In genomic region chr4:150374651-150375447, GRCm38 (mm10) we compare ENCODE assay signal across 9 mouse cellular contexts.
A peak's percentile ranks its signal among the peaks of the same experiment; 100 is the strongest.
DNase-seq lines count a peak whose midpoint lies in the region; ATAC-seq and TF ChIP-seq lines count a peak whose summit lies in the region.
"Had no signal": no experiment of that assay in that cellular context is flagged by ENCODE, and none has a peak within 500 bp of the region (broad histone marks: within the 10 kb centered on the region; RNA-seq: fewer than 3 reads in every experiment).

No protein-coding gene starts in this region.

- no peaks in the 10 kb centered on the region for H3K9me3 ChIP-seq in heart, embryonic 15.5 days (replicated peaks)
- no peaks in the 10 kb centered on the region for H3K9me3 ChIP-seq in forebrain, embryonic 16.5 days (ENCODE audit: control insufficient read depth, low read length)
- no peaks in the 10 kb centered on the region for H3K9me3 ChIP-seq in liver, postnatal 0 days (ENCODE audit: low read length)

- peak overlapping the region; percentile 35; the same call in 1 of the 2 replicates for H3K27ac ChIP-seq in heart, embryonic 15.5 days
- H3K27ac ChIP-seq in forebrain, embryonic 16.5 days (ENCODE audit: low read length) = 0 out of 2 replicates have a peak overlapping the region, but pooled peaks have one; percentile 18
- no peak overlapping the region for H3K27ac ChIP-seq in liver, postnatal 0 days (ENCODE audit: low read depth)

- H3K79me2 ChIP-seq in C2C12 (ENCODE audit: control insufficient read depth, insufficient read depth) = peaks cover 100% of the 10 kb centered on the region

- no peak for TF ChIP-seq CTCF in C2C12 (IDR thresholded peaks at IDR 0.05; ENCODE audit: control insufficient read depth, insufficient read depth, insufficient read length)
- TF ChIP-seq CTCF in liver, postnatal 0 days (IDR thresholded peaks at IDR 0.05; ENCODE audit: low read depth) = no peak

- intact Hi-C loops in heart, postnatal 14 days (cut with DNase I) = loop anchor here (5.0 kb wide), 1 partner anchor 32 kb away; no protein-coding TSS in a partner anchor
- intact Hi-C loops in left cerebral cortex, postnatal 14 days (cut with DNase I) = no loop called here

- H3K4me1 ChIP-seq in heart, embryonic 15.5 days (replicated peaks) = peaks cover 72% of the 10 kb centered on the region
- H3K4me1 ChIP-seq in forebrain, embryonic 16.5 days (replicated peaks; ENCODE audit: control insufficient read depth, insufficient read depth, low read length) = peaks cover 52% of the 10 kb centered on the region
- H3K4me1 ChIP-seq in liver, postnatal 0 days (ENCODE audit: insufficient read depth) = peaks cover 40% of the 10 kb centered on the region

- no peak for ATAC-seq in heart, embryonic 15.5 days (replicated peaks; ENCODE audit: insufficient number of reproducible peaks, insufficient read depth, low FRiP score, low read depth)
- ATAC-seq in forebrain, embryonic 16.5 days = no peak
- peak; percentile 26 for ATAC-seq in liver, postnatal 0 days

- H3K4me3 ChIP-seq in heart, embryonic 15.5 days = no peak overlapping the region
- H3K4me3 ChIP-seq in C2C12 (ENCODE audit: insufficient read depth, poor library complexity, severe bottlenecking) = no peak overlapping the region
- H3K4me3 ChIP-seq in forebrain, embryonic 16.5 days (replicated peaks; ENCODE audit: low read length) = no peak overlapping the region
- no peak overlapping the region for H3K4me3 ChIP-seq in liver, postnatal 0 days (ENCODE audit: low read depth, low read length)

- 0 out of 2 replicates have a peak overlapping the region, but pooled peaks have one; percentile 2 for H3K4me2 ChIP-seq in heart, embryonic 15.5 days
- no peak overlapping the region; the same call in 1 of the 2 replicates for H3K4me2 ChIP-seq in forebrain, embryonic 16.5 days (ENCODE audit: low read length)
- H3K4me2 ChIP-seq in liver, postnatal 0 days (ENCODE audit: low read depth, low read length) = no peak overlapping the region

- H3K9ac ChIP-seq in heart, embryonic 15.5 days = no peak overlapping the region
- H3K9ac ChIP-seq in forebrain, embryonic 16.5 days (replicated peaks; ENCODE audit: low read depth, low read length) = no peak overlapping the region
- no peak overlapping the region for H3K9ac ChIP-seq in liver, postnatal 0 days (replicated peaks)

- H3K27me3 ChIP-seq in heart, embryonic 15.5 days = no peaks in the 10 kb centered on the region
- H3K27me3 ChIP-seq in C2C12 (ENCODE audit: control insufficient read depth, insufficient read depth, insufficient read length) = no peaks in the 10 kb centered on the region
- H3K27me3 ChIP-seq in forebrain, embryonic 16.5 days (replicated peaks; ENCODE audit: control insufficient read depth, insufficient read depth, low read length) = no peaks in the 10 kb centered on the region
- no peaks in the 10 kb centered on the region for H3K27me3 ChIP-seq in liver, postnatal 0 days (ENCODE audit: insufficient read depth, low read length)

- 28% methylated on average over 9 of the region's 9 CpGs for whole genome bisulfite sequencing in heart, embryonic 15.5 days
- WGBS in forebrain, embryonic 16.5 days = 32% methylated on average over 9 of the region's 9 CpGs
- 38% methylated on average over 9 of the region's 9 CpGs for WGBS in liver, postnatal 0 days (ENCODE audit: insufficient replicate concordance)

- no peak overlapping the region for H3ac ChIP-seq in C2C12 (ENCODE audit: control insufficient read depth, insufficient read length, low read depth)

- no peak for DNase-seq in heart, postnatal 14 days
- DNase-seq in liver, postnatal 0 days = no peak
- DNase-seq in left cerebral cortex, adult 18-20 months (ENCODE audit: low spot score in 2 of 2) = no peak
- no peak for DNase-seq in cerebellum, postnatal 4 days (ENCODE audit: low spot score in 2 of 2)
- no peak for DNase-seq in left cerebral cortex, postnatal 14 days (ENCODE audit: low spot score in 2 of 2)
- DNase-seq: cerebellum, adult 11-12 months had no signal

- no peak for TF ChIP-seq EP300 in liver, postnatal 0 days (IDR thresholded peaks at IDR 0.05; ENCODE audit: low read depth)

- H3K79me3 ChIP-seq in C2C12 (ENCODE audit: low read depth) = peaks cover 73% of the 10 kb centered on the region

- no peaks in the 10 kb centered on the region for H3K36me3 ChIP-seq in heart, embryonic 15.5 days
- H3K36me3 ChIP-seq in C2C12 (ENCODE audit: control insufficient read depth, insufficient read depth) = no peaks in the 10 kb centered on the region
- H3K36me3 ChIP-seq in forebrain, embryonic 16.5 days (ENCODE audit: control insufficient read depth, insufficient read depth) = no peaks in the 10 kb centered on the region
- no peaks in the 10 kb centered on the region for H3K36me3 ChIP-seq in liver, postnatal 0 days (replicated peaks; ENCODE audit: insufficient read depth, low read length)

TF ChIP-seq in C2C12, 6 proteins besides CTCF, POLR2A, EP300 and RAD21:
- TF ChIP-seq USF1 (IDR thresholded peaks at IDR 0.05; ENCODE audit: low read depth) (no peak), CEBPB (IDR thresholded peaks at IDR 0.05; ENCODE audit: low read depth) (peak; percentile 47)
